Mouse (Mus musculus) lung, adult 2 months (tissue): ENCODE data around the gene Stk10. TPM values are rescaled to one million over a fixed set of nuclear protein-coding genes. Genes with fewer than 3 reads are reported as not detected.

Source experiments
- DNase-seq: peaks from one replicate; pipeline ENCODE4 v3.0.0; 2022
- H3K4me1 ChIP-seq: fragments of 200-500 bp; 2 replicates; pipeline ENCODE4 v1.6.1; 2011; ENCODE audit warnings: low read length; ENCODE audit not compliant: control insufficient read depth, insufficient read depth
- H3K4me3 ChIP-seq: fragments of 200-500 bp; replicated peaks from 2 replicates; pipeline ENCODE3; 2011; ENCODE audit warnings: low read depth, mild to moderate bottlenecking, control low read depth, low read length; ENCODE audit errors: extremely low read depth
- CTCF ChIP-seq: fragments of 200-500 bp; IDR thresholded peaks from 2 replicates; pipeline ENCODE4 v1.5.1; 2011; ENCODE audit warnings: mild to moderate bottlenecking, low read length, control low read depth; ENCODE audit not compliant: insufficient read depth
- POLR2A ChIP-seq: fragments of 200-500 bp; IDR thresholded peaks from 2 replicates; pipeline ENCODE4 v1.6.1; 2011; ENCODE audit warnings: low read depth, mild to moderate bottlenecking, control low read depth, low read length, borderline replicate concordance; ENCODE audit errors: extremely low read depth
- WGBS: fragments of 180-500 bp; shearing (Covaris S2); methylation state at CpG from one replicate; pipeline ENCODE4 v1.1.7; 2018; 5-methylcytosine and 5-hydroxymethylcytosine counted together
- polyA plus RNA-seq: library from polyadenylated mRNA; depleted of rRNA; stranded (reverse); fragments of >200 nt; gene quantifications from 2 replicates; pipeline ENCODE4 v1.2.3, GENCODE M21; 2012

Stk10 gene
- polyA plus RNA-seq, 1 experiment = 22.8 TPM

- no peak for DNase-seq
- no peak overlapping the region for H3K4me3 ChIP-seq
- 86% methylated on average over 8 of the region's 8 CpGs for WGBS
- TF ChIP-seq POLR2A (no peak), CTCF (no peak)
- H3K4me1 ChIP-seq = no peaks in the 10 kb centered on the region
Measured at GRCm38 (mm10) chr11:32589791-32590190, 56.7 kb downstream of the Stk10 start.

- TF ChIP-seq POLR2A (no peak), CTCF (no peak)
- Histone ChIP-seq H3K4me3 (no peak overlapping the region), H3K4me1 (no peaks in the 10 kb centered on the region)
- DNase-seq = no peak
- WGBS = 97% methylated on average over 6 of the region's 6 CpGs
Measured at GRCm38 (mm10) chr11:32590205-32590604, 57.1 kb downstream of the Stk10 start.

- Histone ChIP-seq H3K4me1 (no peaks in the 10 kb centered on the region), H3K4me3 (no peak overlapping the region)
- no peak for TF ChIP-seq POLR2A
- peak; percentile 51 for TF ChIP-seq CTCF
- WGBS = 85% methylated on average over 12 of the region's 12 CpGs
- DNase-seq = no peak
Measured at GRCm38 (mm10) chr11:32591921-32592850, 59.1 kb downstream of the Stk10 start.

GRCm38 (mm10) chr11:32593081-32593480 is 60.0 kb downstream of the Stk10 start:
- no peak for DNase-seq
- 81% methylated on average over 7 of the region's 7 CpGs for WGBS
- no peak overlapping the region for H3K4me3 ChIP-seq
- TF ChIP-seq CTCF = no peak
- no peak for TF ChIP-seq POLR2A
- no peaks in the 10 kb centered on the region for H3K4me1 ChIP-seq

- Histone ChIP-seq H3K4me1 (no peaks in the 10 kb centered on the region), H3K4me3 (no peak overlapping the region)
- WGBS = 98% methylated on average over 4 of the region's 4 CpGs
- TF ChIP-seq CTCF (peak; percentile 43), POLR2A (no peak)
- no peak for DNase-seq
Measured at GRCm38 (mm10) chr11:32594122-32594521, 61.0 kb downstream of the Stk10 start.

GRCm38 (mm10) chr11:32600371-32600770 is 67.3 kb downstream of the Stk10 start:
- DNase-seq = no peak
- Histone ChIP-seq H3K4me3 (no peak overlapping the region), H3K4me1 (peaks cover 6% of the 10 kb centered on the region)
- 77% methylated on average over 6 of the region's 6 CpGs for WGBS
- TF ChIP-seq POLR2A (no peak), CTCF (no peak)

- WGBS = 48% methylated on average over 12 of the region's 12 CpGs
- peak; percentile 54 for DNase-seq
- H3K4me3 ChIP-seq = no peak overlapping the region
Measured at GRCm38 (mm10) chr11:32601528-32602323, 68.6 kb downstream of the Stk10 start.

GRCm38 (mm10) chr11:32604663-32605062 is 71.6 kb downstream of the Stk10 start:
- DNase-seq = no peak

More at GRCm38 (mm10) chr11:32601528-32602323, 68.6 kb downstream of the Stk10 start:
- peaks cover 8% of the 10 kb centered on the region for H3K4me1 ChIP-seq
- TF ChIP-seq CTCF (no peak), POLR2A (no peak)

GRCm38 (mm10) chr11:32605131-32605860 is 72.2 kb downstream of the Stk10 start:
- no peak for TF ChIP-seq POLR2A
- TF ChIP-seq CTCF = no peak
- Histone ChIP-seq H3K4me3 (peak overlapping the region; percentile 30), H3K4me1 (peaks cover 8% of the 10 kb centered on the region)
- WGBS = 38% methylated on average over 7 of the region's 7 CpGs
- DNase-seq = peak; percentile 63

More at GRCm38 (mm10) chr11:32604663-32605062, 71.6 kb downstream of the Stk10 start:
- TF ChIP-seq POLR2A (no peak), CTCF (no peak)
- WGBS = 47% methylated on average over 4 of the region's 4 CpGs
- Histone ChIP-seq H3K4me3 (no peak overlapping the region), H3K4me1 (peaks cover 8% of the 10 kb centered on the region)
